Mouse (Mus musculus) hindbrain, embryonic 14.5 days (tissue): ENCODE measurements around the gene Gm28079. TPM values are rescaled to one million over a fixed set of nuclear protein-coding genes. Genes with fewer than 3 reads are reported as not detected.
"Not testable (repeated sequence)": the region's sequence is repeated elsewhere in the genome, so short reads cannot be mapped to it uniquely, and the experiment has no call there.

Experiments
- ATAC-seq: fragments of 200-750 bp; cut with Nextera tagmentation; 2 replicates; pipeline ENCODE4 v1.8.0; 2017; ENCODE audit warnings: moderate number of reproducible peaks, mild to moderate bottlenecking, moderate TSS enrichment, moderate library complexity; ENCODE audit not compliant: low FRiP score
- DNase-seq: peaks from one replicate; pipeline ENCODE4 v3.0.0-alpha.2; 2015; ENCODE audit warnings: low spot score
- H3K27ac ChIP-seq: fragments of 300-500 bp; sonication (generic); 2 replicates; pipeline ENCODE4 v1.5.1; 2014; ENCODE audit warnings: mild to moderate bottlenecking, moderate library complexity
- H3K27me3 ChIP-seq: fragments of 300-500 bp; sonication (generic); 2 replicates; pipeline ENCODE4 v1.6.1; 2014; ENCODE audit warnings: mild to moderate bottlenecking, low read length, mixed read lengths; ENCODE audit not compliant: control insufficient read depth, insufficient read depth
- H3K36me3 ChIP-seq: fragments of 300-500 bp; sonication (generic); replicated peaks from 2 replicates; pipeline ENCODE4 v1.6.1; 2014; ENCODE audit not compliant: control insufficient read depth, insufficient read depth
- H3K4me1 ChIP-seq: fragments of 300-500 bp; sonication (generic); replicated peaks from 2 replicates; pipeline ENCODE4 v1.6.1; 2014; ENCODE audit warnings: antibody characterized with exemption, low read length, mixed read lengths; ENCODE audit not compliant: control insufficient read depth, insufficient read depth
- H3K4me2 ChIP-seq: fragments of 300-500 bp; sonication (generic); replicated peaks from 2 replicates; pipeline ENCODE4 v1.6.1; 2014; ENCODE audit warnings: mild to moderate bottlenecking, moderate library complexity
- H3K4me3 ChIP-seq: fragments of 300-500 bp; sonication (generic); replicated peaks from 2 replicates; pipeline ENCODE4 v1.5.1; 2014; ENCODE audit warnings: mild to moderate bottlenecking, low read length
- H3K9ac ChIP-seq: fragments of 300-500 bp; sonication (generic); 2 replicates; pipeline ENCODE4 v1.6.1; 2014
- H3K9me3 ChIP-seq: fragments of 300-500 bp; sonication (generic); 2 replicates; pipeline ENCODE4 v1.6.1; 2016; ENCODE audit warnings: low read length; ENCODE audit not compliant: control insufficient read depth
- WGBS: fragments of 180-500 bp; shearing (Covaris S2); extraction: QIAGEN DNeasy Blood & Tissue Kit; methylation state at CpG from one replicate; pipeline ENCODE4 v1.1.7; 2014; 5-methylcytosine and 5-hydroxymethylcytosine counted together
- polyA plus RNA-seq: library from polyadenylated mRNA; unstranded; fragments of >200 nt; fragmentation: Nextera tagmentation; extraction: Ambion mirVana; gene quantifications from 2 replicates; pipeline ENCODE4 v1.2.1, GENCODE M21; 2014

Gene Gm28079
- not detected in 2 replicates for polyA plus RNA-seq

- WGBS, result no CpG with 5 or more reads among the region's 1 CpGs
- H3K27me3 ChIP-seq, H3K4me3 ChIP-seq, H3K9ac ChIP-seq, ATAC-seq, H3K4me1 ChIP-seq, H3K36me3 ChIP-seq, DNase-seq, H3K27ac ChIP-seq, H3K9me3 ChIP-seq, H3K4me2 ChIP-seq: not testable (repeated sequence)
Measured at GRCm38 (mm10) chrY:70014799-70015198, at the start of gene Gm28079. Gm28079 (minus strand) TSS chrY:70014899.
